Mouse (Mus musculus) E14TG2a.4 (cell line): ENCODE measurements around the gene Tsacc.

ENCODE experiments used
- CTCF ChIP-seq: conservative IDR thresholded peaks from 2 replicates; pipeline ENCODE4 v1.5.1; 2014; ENCODE audit warnings: low read length
- POU5F1 ChIP-seq: IDR thresholded peaks from 2 replicates; pipeline ENCODE4 v1.6.1; 2014; ENCODE audit warnings: low read length, borderline replicate concordance

GRCm38 (mm10) chr3:88271859-88272258 lies 24.9 kb downstream of the Tsacc start:
- TF ChIP-seq CTCF (no peak), POU5F1 (no peak)
